Mouse (Mus musculus) lung, postnatal 0 days (tissue): ENCODE data around the gene Tmem60.

Source experiments
- CTCF ChIP-seq: IDR thresholded peaks from 2 replicates; pipeline ENCODE4 v1.5.1; 2016; ENCODE audit warnings: antibody characterized with exemption, mild to moderate bottlenecking
- EP300 ChIP-seq: IDR thresholded peaks from 2 replicates; pipeline ENCODE4 v1.6.1; 2016; ENCODE audit warnings: antibody characterized with exemption, mild to moderate bottlenecking, control low read depth

GRCm38 (mm10) chr5:20861901-20862300, 20.1 kb upstream of the Tmem60 start:
- TF ChIP-seq CTCF (no peak), EP300 (no peak)
